Mouse (Mus musculus): ENCODE measurements around the gene Nemp1. TPM values are rescaled to one million over a fixed set of nuclear protein-coding genes. Genes with fewer than 3 reads are reported as not detected.

The Nemp1 gene
- polyA plus RNA-seq, 1 experiment from 2014 or later = 3.5 TPM

GRCm38 (mm10) chr10:127658076-127658475 lies 8.6 kb upstream of the Nemp1 start:
- no peaks in the 10 kb centered on the region for H3K36me3 ChIP-seq (ENCODE audit: control insufficient read depth, insufficient read depth, low read length)
- no peak for ATAC-seq (ENCODE audit: low FRiP score, low TSS enrichment)
- H3K9ac ChIP-seq (replicated peaks; ENCODE audit: low read length) = no peak overlapping the region
- H3K4me2 ChIP-seq (ENCODE audit: low read length) = no peak overlapping the region
- H3K27me3 ChIP-seq (ENCODE audit: control insufficient read depth, insufficient read depth, low read length) = peaks cover 27% of the 10 kb centered on the region
- H3K9me3 ChIP-seq (ENCODE audit: control insufficient read depth, low read length) = no peaks in the 10 kb centered on the region
- H3K4me1 ChIP-seq (ENCODE audit: control insufficient read depth, insufficient read depth, low read length) = no peaks in the 10 kb centered on the region
- DNase-seq = no peak
- H3K4me3 ChIP-seq (replicated peaks; ENCODE audit: low read depth, low read length) = no peak overlapping the region
- no peak overlapping the region for H3K27ac ChIP-seq (replicated peaks; ENCODE audit: low read depth, low read length)
- 22% methylated on average over 6 of the region's 6 CpGs for WGBS

GRCm38 (mm10) chr10:127659551-127659950 lies 7.2 kb upstream of the Nemp1 start:
- ATAC-seq (ENCODE audit: low FRiP score, low TSS enrichment) (no peak), DNase-seq (no peak)
- Histone ChIP-seq H3K27ac (replicated peaks; ENCODE audit: low read depth, low read length) (no peak overlapping the region), H3K4me1 (ENCODE audit: control insufficient read depth, insufficient read depth, low read length) (no peaks in the 10 kb centered on the region), H3K9ac (replicated peaks; ENCODE audit: low read length) (no peak overlapping the region), H3K36me3 (ENCODE audit: control insufficient read depth, insufficient read depth, low read length) (no peaks in the 10 kb centered on the region), H3K9me3 (ENCODE audit: control insufficient read depth, low read length) (no peaks in the 10 kb centered on the region), H3K27me3 (ENCODE audit: control insufficient read depth, insufficient read depth, low read length) (peaks cover 41% of the 10 kb centered on the region), H3K4me3 (replicated peaks; ENCODE audit: low read depth, low read length) (no peak overlapping the region), H3K4me2 (ENCODE audit: low read length) (no peak overlapping the region)
- WGBS = 52% methylated on average over 1 of the region's 1 CpGs

GRCm38 (mm10) chr10:127661291-127661914 lies 5.3 kb upstream of the Nemp1 start:
- H3K27ac ChIP-seq (replicated peaks; ENCODE audit: low read depth, low read length) = no peak overlapping the region
- H3K36me3 ChIP-seq (ENCODE audit: control insufficient read depth, insufficient read depth, low read length) = no peaks in the 10 kb centered on the region
- WGBS = 21% methylated on average over 14 of the region's 14 CpGs
- no peak overlapping the region for H3K9ac ChIP-seq (replicated peaks; ENCODE audit: low read length)
- H3K9me3 ChIP-seq (ENCODE audit: control insufficient read depth, low read length) = no peaks in the 10 kb centered on the region
- H3K27me3 ChIP-seq (ENCODE audit: control insufficient read depth, insufficient read depth, low read length) = peaks cover 60% of the 10 kb centered on the region
- H3K4me3 ChIP-seq (replicated peaks; ENCODE audit: low read depth, low read length) = no peak overlapping the region
- ATAC-seq (ENCODE audit: low FRiP score, low TSS enrichment) (no peak), DNase-seq (no peak)
- peaks cover 8% of the 10 kb centered on the region; the same call in 1 of the 2 replicates for H3K4me1 ChIP-seq (ENCODE audit: control insufficient read depth, insufficient read depth, low read length)
- peak overlapping the region; percentile 10; the same call in 1 of the 2 replicates for H3K4me2 ChIP-seq (ENCODE audit: low read length)

- Histone ChIP-seq H3K36me3 (ENCODE audit: control insufficient read depth, insufficient read depth, low read length) (no peaks in the 10 kb centered on the region), H3K4me3 (replicated peaks; ENCODE audit: low read depth, low read length) (no peak overlapping the region), H3K4me1 (ENCODE audit: control insufficient read depth, insufficient read depth, low read length) (peaks cover 10% of the 10 kb centered on the region; the same call in 1 of the 2 replicates), H3K27ac (replicated peaks; ENCODE audit: low read depth, low read length) (no peak overlapping the region), H3K9me3 (ENCODE audit: control insufficient read depth, low read length) (no peaks in the 10 kb centered on the region), H3K27me3 (ENCODE audit: control insufficient read depth, insufficient read depth, low read length) (peaks cover 66% of the 10 kb centered on the region), H3K4me2 (ENCODE audit: low read length) (peak overlapping the region; percentile 27), H3K9ac (replicated peaks; ENCODE audit: low read length) (no peak overlapping the region)
- peak; percentile 29 for DNase-seq
- WGBS = 7% methylated on average over 16 of the region's 16 CpGs
- no peak for ATAC-seq (ENCODE audit: low FRiP score, low TSS enrichment)
These were observed 4.6 kb upstream of the Nemp1 start for GRCm38 (mm10) chr10:127661915-127662663.

GRCm38 (mm10) chr10:127662666-127663253 lies 3.9 kb upstream of the Nemp1 start:
- Histone ChIP-seq H3K27me3 (ENCODE audit: control insufficient read depth, insufficient read depth, low read length) (peaks cover 72% of the 10 kb centered on the region), H3K9me3 (ENCODE audit: control insufficient read depth, low read length) (no peaks in the 10 kb centered on the region), H3K4me3 (replicated peaks; ENCODE audit: low read depth, low read length) (no peak overlapping the region), H3K27ac (replicated peaks; ENCODE audit: low read depth, low read length) (no peak overlapping the region), H3K36me3 (ENCODE audit: control insufficient read depth, insufficient read depth, low read length) (no peaks in the 10 kb centered on the region), H3K4me2 (ENCODE audit: low read length) (peak overlapping the region; percentile 27), H3K4me1 (ENCODE audit: control insufficient read depth, insufficient read depth, low read length) (peaks cover 10% of the 10 kb centered on the region; the same call in 1 of the 2 replicates), H3K9ac (replicated peaks; ENCODE audit: low read length) (no peak overlapping the region)
- DNase-seq (peak; percentile 34), ATAC-seq (ENCODE audit: low FRiP score, low TSS enrichment) (no peak)
- 13% methylated on average over 19 of the region's 19 CpGs for WGBS

GRCm38 (mm10) chr10:127663590-127663989 lies 3.1 kb upstream of the Nemp1 start:
- H3K4me1 ChIP-seq (ENCODE audit: control insufficient read depth, insufficient read depth, low read length) = peaks cover 10% of the 10 kb centered on the region; the same call in 1 of the 2 replicates
- no peak for DNase-seq

GRCm38 (mm10) chr10:127664166-127664565 lies 2.5 kb upstream of the Nemp1 start:
- peaks cover 10% of the 10 kb centered on the region; the same call in 1 of the 2 replicates for H3K4me1 ChIP-seq (ENCODE audit: control insufficient read depth, insufficient read depth, low read length)

More at GRCm38 (mm10) chr10:127663590-127663989, 3.1 kb upstream of the Nemp1 start:
- WGBS = 28% methylated on average over 5 of the region's 5 CpGs
- Histone ChIP-seq H3K4me2 (ENCODE audit: low read length) (no peak overlapping the region), H3K36me3 (ENCODE audit: control insufficient read depth, insufficient read depth, low read length) (no peaks in the 10 kb centered on the region), H3K27ac (replicated peaks; ENCODE audit: low read depth, low read length) (no peak overlapping the region), H3K9me3 (ENCODE audit: control insufficient read depth, low read length) (no peaks in the 10 kb centered on the region), H3K4me3 (replicated peaks; ENCODE audit: low read depth, low read length) (no peak overlapping the region), H3K9ac (replicated peaks; ENCODE audit: low read length) (no peak overlapping the region), H3K27me3 (ENCODE audit: control insufficient read depth, insufficient read depth, low read length) (peaks cover 76% of the 10 kb centered on the region)
- ATAC-seq (ENCODE audit: low FRiP score, low TSS enrichment) = no peak

GRCm38 (mm10) chr10:127664891-127665290 lies 1.8 kb upstream of the Nemp1 start:
- no peak overlapping the region for H3K9ac ChIP-seq (replicated peaks; ENCODE audit: low read length)
- WGBS = 13% methylated on average over 13 of the region's 13 CpGs
- DNase-seq (no peak), ATAC-seq (ENCODE audit: low FRiP score, low TSS enrichment) (no peak)
- H3K27me3 ChIP-seq (ENCODE audit: control insufficient read depth, insufficient read depth, low read length) = peaks cover 76% of the 10 kb centered on the region
- H3K36me3 ChIP-seq (ENCODE audit: control insufficient read depth, insufficient read depth, low read length) = no peaks in the 10 kb centered on the region
- peaks cover 10% of the 10 kb centered on the region; the same call in 1 of the 2 replicates for H3K4me1 ChIP-seq (ENCODE audit: control insufficient read depth, insufficient read depth, low read length)
- no peak overlapping the region for H3K4me3 ChIP-seq (replicated peaks; ENCODE audit: low read depth, low read length)
- H3K4me2 ChIP-seq (ENCODE audit: low read length) = peak overlapping the region; percentile 94; the same call in 1 of the 2 replicates
- H3K9me3 ChIP-seq (ENCODE audit: control insufficient read depth, low read length) = no peaks in the 10 kb centered on the region
- H3K27ac ChIP-seq (replicated peaks; ENCODE audit: low read depth, low read length) = no peak overlapping the region

More at GRCm38 (mm10) chr10:127664166-127664565, 2.5 kb upstream of the Nemp1 start:
- no peak overlapping the region for H3K4me2 ChIP-seq (ENCODE audit: low read length)
- DNase-seq = no peak
- no peak overlapping the region for H3K27ac ChIP-seq (replicated peaks; ENCODE audit: low read depth, low read length)
- no peak overlapping the region for H3K9ac ChIP-seq (replicated peaks; ENCODE audit: low read length)
- no peak for ATAC-seq (ENCODE audit: low FRiP score, low TSS enrichment)
- no peak overlapping the region for H3K4me3 ChIP-seq (replicated peaks; ENCODE audit: low read depth, low read length)
- H3K36me3 ChIP-seq (ENCODE audit: control insufficient read depth, insufficient read depth, low read length) = no peaks in the 10 kb centered on the region
- WGBS = 12% methylated on average over 16 of the region's 16 CpGs
- H3K27me3 ChIP-seq (ENCODE audit: control insufficient read depth, insufficient read depth, low read length) = peaks cover 76% of the 10 kb centered on the region
- H3K9me3 ChIP-seq (ENCODE audit: control insufficient read depth, low read length) = no peaks in the 10 kb centered on the region

Data from midbrain, embryonic 14.5 days (tissue).